Mouse (Mus musculus) embryo, embryonic 11.5 days (tissue): ENCODE data around the gene Zfp982.
"Not testable (repeated sequence)": the region's sequence is repeated elsewhere in the genome, so short reads cannot be mapped to it uniquely, and the experiment has no call there.

Experiments
- DNase-seq: peaks from one replicate; pipeline ENCODE4 v3.0.0-alpha.2; 2012; ENCODE audit warnings: low read depth, low spot score

The Zfp982 gene

DNA sequence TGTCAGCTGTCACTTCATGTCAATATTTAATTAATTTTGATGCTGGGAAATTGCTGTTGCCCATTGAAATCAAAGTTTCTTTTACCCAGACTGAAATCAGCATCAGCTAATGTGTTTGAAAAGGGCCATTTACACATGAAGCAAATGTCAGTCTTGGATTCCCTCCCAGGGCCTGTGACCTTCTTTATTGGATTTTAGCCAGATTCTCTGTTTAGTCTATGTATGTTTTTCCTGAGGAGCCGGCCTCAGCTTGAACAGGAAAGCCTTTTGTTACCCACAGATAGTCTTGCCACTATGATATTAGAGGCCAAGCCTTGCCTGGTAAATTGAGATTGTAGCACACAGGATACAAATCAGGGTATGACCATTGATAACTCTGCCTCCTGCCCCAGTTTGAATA is 66.9 kb downstream of the Zfp982 start:
- not testable (repeated sequence) for DNase-seq
